Mouse (Mus musculus) urinary bladder, postnatal 25 days (tissue): ENCODE measurements around the gene Iqch.

Source experiments
- DNase-seq: peaks from one replicate; pipeline ENCODE4 v3.0.0; 2022; ENCODE audit warnings: low spot score

Iqch gene

GRCm38 (mm10) chr9:63602043-63602939, at the start of gene Iqch, which contains the start of gene Aagab:
Iqch (minus strand) TSS chr9:63602493.
Aagab (plus strand) TSS chr9:63602660.
- peak; percentile 98 for DNase-seq

- no peak for DNase-seq
These were observed 49.3 kb upstream of the Iqch start for GRCm38 (mm10) chr9:63651594-63651993.

GRCm38 (mm10) chr9:63650905-63651304, 48.6 kb upstream of the Iqch start:
- DNase-seq, result no peak

- DNase-seq, result no peak
These were observed 47.7 kb upstream of the Iqch start for GRCm38 (mm10) chr9:63649841-63650545.

- DNase-seq, result no peak
These were observed 46.2 kb upstream of the Iqch start for GRCm38 (mm10) chr9:63648520-63648918.

GRCm38 (mm10) chr9:63647581-63648519, 45.6 kb upstream of the Iqch start:
- no peak for DNase-seq

GRCm38 (mm10) chr9:63645084-63645483, 42.8 kb upstream of the Iqch start:
- DNase-seq, result no peak

- no peak for DNase-seq
These were observed 41.7 kb upstream of the Iqch start for GRCm38 (mm10) chr9:63644011-63644410.

- no peak for DNase-seq
These were observed 39.8 kb upstream of the Iqch start for GRCm38 (mm10) chr9:63641983-63642646.

GRCm38 (mm10) chr9:63636113-63636512, 33.8 kb upstream of the Iqch start:
- no peak for DNase-seq

- no peak for DNase-seq
These were observed 31.0 kb upstream of the Iqch start for GRCm38 (mm10) chr9:63633334-63633733.

GRCm38 (mm10) chr9:63632924-63633323, 30.6 kb upstream of the Iqch start:
- DNase-seq, result no peak

- no peak for DNase-seq
These were observed 29.8 kb upstream of the Iqch start for GRCm38 (mm10) chr9:63632045-63632444.

- DNase-seq, result no peak
These were observed 22.9 kb upstream of the Iqch start for GRCm38 (mm10) chr9:63625090-63625756.

GRCm38 (mm10) chr9:63623895-63624569, 21.7 kb upstream of the Iqch start:
- no peak for DNase-seq

- no peak for DNase-seq
These were observed 15.7 kb upstream of the Iqch start for GRCm38 (mm10) chr9:63617967-63618366.

GRCm38 (mm10) chr9:63614018-63614985, 12.0 kb upstream of the Iqch start:
- DNase-seq, result no peak

- no peak for DNase-seq
These were observed 11.3 kb upstream of the Iqch start for GRCm38 (mm10) chr9:63613569-63613968.
